Mouse (Mus musculus): ENCODE data around the gene Fam208a. TPM values are rescaled to one million over a fixed set of nuclear protein-coding genes. Genes with fewer than 3 reads are reported as not detected.

Gene Fam208a
- polyA plus RNA-seq, 1 experiment from 2014 or later: 23.9 TPM

DNA sequence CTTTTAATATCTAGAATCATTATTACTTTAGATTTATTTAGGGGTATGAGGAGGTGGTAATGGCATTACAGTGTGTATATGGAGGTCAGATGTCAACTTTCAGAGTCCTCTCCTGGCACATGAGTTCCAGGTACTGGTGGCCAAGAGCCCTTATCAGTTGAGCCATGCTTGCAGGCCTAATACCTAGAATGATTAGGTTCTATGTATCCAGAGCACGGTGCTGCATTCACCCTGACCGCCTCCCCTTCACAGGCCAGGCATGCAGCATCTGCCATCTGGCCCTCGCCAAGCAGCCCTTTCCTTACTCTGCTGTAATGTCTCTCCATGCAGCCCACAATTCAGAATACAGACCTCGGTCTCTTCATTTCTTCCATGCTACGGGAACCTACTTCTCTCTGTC lies 62.8 kb downstream of the Fam208a start:
- Histone ChIP-seq H3K4me1 (replicated peaks) (no peaks in the 10 kb centered on the region), H3K9ac (replicated peaks) (no peak overlapping the region), H3K4me2 (no peak overlapping the region), H3K27ac (no peak overlapping the region), H3K27me3 (no peaks in the 10 kb centered on the region), H3K36me3 (peaks cover 91% of the 10 kb centered on the region), H3K4me3 (replicated peaks) (no peak overlapping the region), H3K9me3 (no peaks in the 10 kb centered on the region)
- 90% methylated on average over 5 of the region's 5 CpGs for WGBS
- ATAC-seq (ENCODE audit: insufficient number of reproducible peaks, insufficient read depth, low FRiP score, low TSS enrichment, low read depth): no peak

DNA sequence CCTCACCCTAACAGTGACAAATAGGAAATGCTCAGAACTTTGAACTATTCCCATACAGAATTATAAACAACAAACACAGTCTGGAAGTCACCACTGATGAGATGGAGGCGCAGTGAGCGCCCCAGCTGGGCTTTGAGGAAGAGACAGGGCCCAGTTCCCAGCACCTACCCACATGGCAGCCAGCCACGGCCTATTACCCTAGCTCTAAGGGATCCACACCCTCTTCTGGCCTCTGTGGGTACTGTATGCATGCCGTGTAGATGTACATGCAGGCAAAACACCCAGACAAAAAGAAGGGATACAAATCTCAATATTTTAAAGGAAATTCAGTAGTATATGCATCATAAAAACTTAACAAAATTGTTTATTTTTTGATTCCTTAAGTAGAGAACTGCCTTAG lies 64.9 kb downstream of the Fam208a start:
- no peak overlapping the region for H3K4me3 ChIP-seq (replicated peaks)

GRCm38 (mm10) chr14:27501096-27501495 lies 72.5 kb downstream of the Fam208a start:
- Histone ChIP-seq H3K27me3 (no peaks in the 10 kb centered on the region), H3K9me3 (no peaks in the 10 kb centered on the region), H3K4me3 (replicated peaks) (no peak overlapping the region), H3K9ac (replicated peaks) (no peak overlapping the region), H3K4me1 (replicated peaks) (no peaks in the 10 kb centered on the region), H3K27ac (no peak overlapping the region), H3K36me3 (peaks cover 57% of the 10 kb centered on the region), H3K4me2 (no peak overlapping the region)
- ATAC-seq (ENCODE audit: insufficient number of reproducible peaks, insufficient read depth, low FRiP score, low TSS enrichment, low read depth): no peak
- WGBS: 88% methylated on average over 4 of the region's 4 CpGs

More for the DNA sequence above, 64.9 kb downstream of the Fam208a start:
- WGBS: 91% methylated on average over 4 of the region's 4 CpGs
- no peak overlapping the region for H3K9ac ChIP-seq (replicated peaks)
- ATAC-seq (ENCODE audit: insufficient number of reproducible peaks, insufficient read depth, low FRiP score, low TSS enrichment, low read depth): no peak
- peaks cover 93% of the 10 kb centered on the region for H3K36me3 ChIP-seq
- H3K9me3 ChIP-seq: no peaks in the 10 kb centered on the region
- H3K4me2 ChIP-seq: no peak overlapping the region
- no peaks in the 10 kb centered on the region for H3K4me1 ChIP-seq (replicated peaks)
- H3K27ac ChIP-seq: no peak overlapping the region
- no peaks in the 10 kb centered on the region for H3K27me3 ChIP-seq

GRCm38 (mm10) chr14:27507894-27508643 lies 79.4 kb downstream of the Fam208a start, which contains the start of gene Ccdc66:
Gene Ccdc66 (minus strand): TSS chr14:27508460.
- Histone ChIP-seq H3K36me3 (peaks cover 7% of the 10 kb centered on the region; the same call in 1 of the 2 replicates), H3K4me3 (replicated peaks) (peak within 1 kb of the TSS; percentile 77), H3K4me2 (peak within 1 kb of the TSS; percentile 62), H3K4me1 (replicated peaks) (peaks cover 11% of the 10 kb centered on the region), H3K27me3 (no peaks in the 10 kb centered on the region), H3K27ac (peak within 1 kb of the TSS; percentile 83), H3K9ac (replicated peaks) (peak within 1 kb of the TSS; percentile 83), H3K9me3 (no peaks in the 10 kb centered on the region)
- ATAC-seq (ENCODE audit: insufficient number of reproducible peaks, insufficient read depth, low FRiP score, low TSS enrichment, low read depth): peak; percentile 89
- WGBS: under 1% methylated on average over 51 of the region's 51 CpGs

- Histone ChIP-seq H3K9ac (replicated peaks) (peak overlapping the region; percentile 83), H3K4me1 (replicated peaks) (peaks cover 11% of the 10 kb centered on the region), H3K27ac (peak overlapping the region; percentile 83), H3K4me2 (peak overlapping the region; percentile 62), H3K27me3 (no peaks in the 10 kb centered on the region), H3K36me3 (peaks cover 6% of the 10 kb centered on the region; the same call in 1 of the 2 replicates), H3K4me3 (replicated peaks) (peak overlapping the region; percentile 77), H3K9me3 (no peaks in the 10 kb centered on the region)
- WGBS: 32% methylated on average over 15 of the region's 15 CpGs
- peak; percentile 36 for ATAC-seq (ENCODE audit: insufficient number of reproducible peaks, insufficient read depth, low FRiP score, low TSS enrichment, low read depth)
Observed at GRCm38 (mm10) chr14:27508644-27509301, 80.1 kb downstream of the Fam208a start.

DNA sequence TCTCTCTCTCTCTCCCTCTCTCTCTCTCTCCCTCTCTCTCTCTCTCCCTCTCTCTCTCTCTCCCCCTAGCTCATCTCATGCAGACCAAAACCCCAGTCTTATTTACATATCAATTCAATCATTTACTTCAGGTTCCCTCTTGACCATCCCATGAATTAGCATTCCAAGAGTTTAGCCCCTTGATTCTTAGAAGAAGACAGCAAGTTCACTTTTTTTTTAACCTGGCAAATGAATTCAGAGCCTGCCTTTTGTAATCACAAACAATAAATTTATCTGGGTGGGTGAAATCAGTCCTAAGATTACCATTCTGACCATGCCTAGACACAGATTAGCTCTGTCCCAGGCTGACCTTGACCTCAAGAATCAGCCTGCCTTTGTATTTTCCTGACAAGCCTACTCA lies 95.9 kb downstream of the Fam208a start:
- no peaks in the 10 kb centered on the region for H3K4me1 ChIP-seq (replicated peaks)
- ATAC-seq (ENCODE audit: insufficient number of reproducible peaks, insufficient read depth, low FRiP score, low TSS enrichment, low read depth): no peak

More for the DNA sequence above, 95.9 kb downstream of the Fam208a start:
- no peak overlapping the region for H3K4me2 ChIP-seq
- no peak overlapping the region for H3K27ac ChIP-seq
- no peak overlapping the region for H3K4me3 ChIP-seq (replicated peaks)
- no peaks in the 10 kb centered on the region for H3K27me3 ChIP-seq
- H3K36me3 ChIP-seq: no peaks in the 10 kb centered on the region
- peaks cover 4% of the 10 kb centered on the region; the same call in 1 of the 2 replicates for H3K9me3 ChIP-seq
- H3K9ac ChIP-seq (replicated peaks): no peak overlapping the region

Small RNAs within 50 kb of the gene (microRNA-seq; reads per million reads assigned to microRNA genes)
- gene Gm23633: not detected

Other genes with a start within 250 kb of the Fam208a start
- gene Ccdc66, start 79.6 kb downstream of the Fam208a start, polyA plus RNA-seq (2016; fragmentation: Nextera tagmentation; extraction: Ambion mirVana): 15.9 and 20.0 TPM in 2 replicates
- gene Erc2, start 193.6 kb downstream of the Fam208a start, polyA plus RNA-seq (2016; fragmentation: Nextera tagmentation; extraction: Ambion mirVana): 8.1 and 9.3 TPM in 2 replicates

All from limb, embryonic 12.5 days (tissue).